Mouse (Mus musculus): ENCODE measurements around the gene G3bp2.

DNA sequence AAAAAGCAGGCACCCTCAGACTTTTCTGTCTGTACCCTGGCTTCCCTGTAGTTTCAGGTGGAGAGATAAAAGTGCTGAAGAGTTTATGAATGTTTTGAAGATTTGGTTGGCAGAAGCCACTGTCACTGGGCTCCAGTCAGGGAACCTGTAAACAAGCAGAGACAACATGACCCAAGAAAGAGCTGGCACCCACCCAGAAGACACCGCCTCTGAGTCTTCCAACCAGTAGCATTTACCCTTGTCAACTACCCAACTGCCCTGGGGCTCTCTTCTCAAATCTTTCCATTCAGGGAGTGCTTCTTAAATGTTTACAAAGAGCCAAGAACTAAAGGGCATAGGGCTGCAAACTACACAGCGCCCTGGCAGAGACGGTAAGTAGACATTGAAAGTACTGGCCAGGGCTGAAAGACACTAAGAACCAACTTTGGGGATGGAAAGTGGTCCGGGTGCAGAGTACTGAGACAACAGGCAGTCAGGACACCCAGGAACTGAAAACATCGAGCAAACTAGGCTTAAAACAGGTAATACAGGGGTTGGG is 27.4 kb upstream of the G3bp2 start:
- no peak for TF ChIP-seq GATA1 (IDR thresholded peaks at IDR 0.05; ENCODE audit: low read length)
- TF ChIP-seq TAL1 (IDR thresholded peaks at IDR 0.05; ENCODE audit: low read length) = no peak
